Mouse (Mus musculus) lung, postnatal 4 days (tissue): ENCODE measurements around the gene Egfr.

Experiments
- DNase-seq, 2 experiments: peaks; one replicate each; pipeline ENCODE4 v3.0.0; 2021

Egfr gene

DNA sequence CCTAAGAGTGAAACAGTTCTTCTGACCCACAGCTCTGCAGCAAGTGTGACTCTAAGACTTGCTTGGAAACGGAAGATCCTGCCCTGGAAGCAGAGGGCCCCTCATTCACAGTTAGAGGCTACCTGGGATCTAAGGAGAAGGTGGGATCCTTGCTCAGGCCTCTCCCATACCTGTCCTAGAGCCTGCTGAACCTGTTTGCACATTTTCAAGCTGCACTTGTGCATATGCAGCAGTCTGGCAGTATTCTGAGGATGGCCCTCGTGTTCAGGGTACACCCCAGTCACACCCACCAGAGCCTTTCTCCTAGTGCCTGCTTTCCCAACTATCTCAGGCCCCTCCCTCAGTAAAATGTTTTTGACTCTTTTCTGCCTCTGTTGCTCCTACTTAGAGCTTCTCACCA is 29.6 kb downstream of the Egfr start:
- no peak for DNase-seq

DNA sequence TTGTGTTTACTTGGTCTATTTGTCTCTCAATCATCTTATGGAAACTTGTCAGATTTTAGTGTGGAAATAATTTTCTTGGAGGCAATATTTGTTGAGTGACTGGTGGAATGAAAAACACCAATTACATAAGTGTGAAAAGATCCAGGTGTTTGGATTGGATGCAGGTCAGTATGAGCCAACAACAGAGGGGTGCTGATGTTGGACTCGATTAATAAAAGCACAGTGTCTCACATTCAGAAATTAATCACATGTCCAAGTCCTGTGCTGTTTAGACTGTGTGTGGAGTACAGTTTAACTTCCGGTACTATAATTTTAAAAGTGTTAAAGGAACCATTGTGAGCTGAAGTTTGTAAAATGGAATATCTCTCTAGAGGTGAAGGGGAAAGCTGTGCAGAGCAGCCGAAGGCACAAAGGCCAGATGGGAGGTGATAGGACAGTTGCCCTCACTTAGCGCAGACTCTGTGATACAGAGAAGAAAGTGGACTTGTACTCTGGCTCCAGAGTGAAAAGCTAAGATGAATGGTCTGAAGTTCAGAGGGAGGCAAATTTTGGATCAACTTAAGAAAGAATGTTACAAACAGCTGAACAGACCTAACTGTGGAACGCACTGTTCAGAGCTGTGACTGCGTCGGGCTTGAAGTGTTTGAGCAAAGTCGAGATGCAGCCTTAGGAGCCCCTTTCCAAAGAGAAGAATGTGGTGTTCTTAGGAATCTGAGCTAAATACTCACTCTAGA is 32.1 kb downstream of the Egfr start:
- DNase-seq: peak; percentile 16 to 33

DNA sequence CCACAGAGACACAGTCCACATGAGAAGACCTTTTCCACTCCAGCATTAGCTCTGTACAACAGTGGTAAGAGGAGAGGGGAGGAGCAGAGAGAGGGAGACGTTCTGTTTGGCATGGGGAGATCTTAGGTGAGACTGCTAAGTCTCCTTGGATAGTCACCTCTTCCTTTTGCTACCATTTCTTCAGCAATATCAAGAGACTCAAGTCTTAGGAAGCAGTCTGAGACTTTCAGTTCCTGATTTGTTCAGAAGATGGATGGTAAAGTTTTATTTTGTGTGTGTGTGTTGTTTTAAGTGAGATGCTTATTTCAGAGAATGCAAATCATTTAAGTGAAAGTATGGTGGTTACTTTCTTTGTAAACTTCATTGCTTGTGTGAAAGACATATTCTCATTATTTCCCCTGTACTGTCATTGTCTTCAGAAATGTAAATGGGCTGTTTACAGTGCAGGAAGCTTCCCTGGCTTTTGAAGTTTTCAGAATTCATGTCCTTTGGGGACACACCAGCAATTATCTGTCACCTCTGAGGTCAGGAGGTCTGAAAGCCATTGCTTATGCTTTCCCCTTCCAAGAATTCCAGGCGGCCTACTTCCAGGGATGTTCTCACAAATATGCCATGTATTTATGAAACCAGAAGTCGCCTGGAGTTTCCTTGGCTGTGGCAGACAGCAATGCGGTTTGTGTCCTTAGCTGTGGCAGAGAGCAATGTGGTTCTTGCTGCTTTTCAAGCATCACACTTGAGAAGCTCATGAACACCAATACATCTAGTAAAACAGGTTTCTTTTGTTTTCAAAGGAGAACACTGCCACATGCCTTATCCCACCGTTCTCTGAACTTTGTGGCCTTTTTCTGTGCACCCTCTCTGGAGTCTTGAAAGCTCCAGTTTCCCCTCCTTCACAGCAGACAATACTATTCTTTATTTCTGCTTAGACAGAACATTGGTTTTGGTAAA is 40.9 kb downstream of the Egfr start:
- DNase-seq: peak; percentile 26 to 42

DNA sequence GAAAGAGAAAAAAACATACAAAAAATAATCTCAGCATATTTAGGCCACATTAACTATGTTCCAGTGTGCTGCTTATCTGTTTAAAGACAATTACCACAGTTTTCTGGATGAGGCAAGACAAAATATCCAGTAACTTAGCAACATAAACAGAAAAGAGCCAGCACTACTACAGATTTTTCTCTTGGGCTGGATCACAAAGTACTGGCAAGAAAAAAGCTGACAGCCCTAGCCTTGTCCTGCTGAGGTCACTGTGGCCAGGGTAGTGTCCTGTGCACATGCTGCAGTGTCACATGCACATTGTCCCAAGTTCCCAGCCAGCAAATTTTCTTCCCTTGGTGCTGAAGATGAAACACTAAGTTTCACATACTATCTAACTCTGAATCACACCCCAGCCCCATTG is 43.0 kb downstream of the Egfr start:
- DNase-seq: peak; percentile 14 to 41

DNA sequence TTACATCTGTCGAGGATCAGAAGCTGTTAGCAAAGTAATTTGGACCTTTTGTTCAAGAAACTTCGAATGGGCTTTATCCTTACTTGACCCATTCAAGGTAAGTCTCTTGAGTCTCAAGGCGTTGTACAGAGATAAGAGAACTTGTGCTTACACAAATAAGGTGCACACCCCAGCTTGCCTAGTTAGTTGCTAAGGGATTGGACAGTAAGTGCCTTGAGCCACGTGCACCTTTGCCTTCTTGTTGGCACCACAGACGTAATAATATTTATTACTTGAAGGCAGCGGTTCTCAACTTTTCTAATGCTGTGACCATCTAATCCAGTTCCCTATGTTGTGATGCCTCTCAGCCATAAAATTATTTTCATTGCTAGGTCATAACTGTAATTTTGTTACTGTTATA is 43.5 kb downstream of the Egfr start:
- DNase-seq: no peak

DNA sequence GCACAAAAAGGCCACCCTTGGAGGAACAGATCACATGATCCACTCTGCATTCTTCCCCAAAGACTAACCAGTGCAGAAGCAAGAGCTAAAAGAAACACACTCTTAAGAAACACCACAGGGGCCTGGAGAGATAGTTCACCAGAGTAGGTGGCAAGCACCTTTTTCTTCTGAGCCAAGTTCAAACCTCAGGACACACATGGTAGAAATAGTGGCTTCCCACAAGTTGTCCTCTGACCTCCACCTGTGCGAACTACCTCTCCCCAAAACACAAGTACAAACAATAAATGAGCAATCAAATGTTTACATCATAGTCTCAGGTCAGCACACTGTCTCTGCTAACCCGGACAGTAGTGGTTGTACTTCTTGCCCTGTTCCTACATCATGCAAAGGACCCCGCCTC is 45.5 kb downstream of the Egfr start:
- no peak for DNase-seq

DNA sequence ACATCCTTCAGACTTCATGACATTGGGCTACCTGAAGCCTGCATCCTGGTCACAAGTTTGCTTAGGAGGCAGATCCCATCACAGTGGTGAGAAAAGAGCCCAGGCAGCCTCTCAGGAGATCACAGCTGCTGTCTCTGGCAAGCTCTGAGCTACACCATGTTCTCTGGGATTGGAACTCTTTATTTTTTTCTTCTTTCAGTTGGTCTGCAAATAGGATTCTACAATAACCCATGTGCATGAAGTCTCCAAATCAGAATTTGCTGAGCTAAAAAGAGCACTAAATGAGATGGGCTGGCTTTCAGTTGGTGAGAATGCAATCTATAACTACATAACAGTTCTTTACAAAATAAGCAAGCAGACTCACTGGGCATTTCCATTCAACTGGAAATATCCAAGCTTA is 46.1 kb downstream of the Egfr start:
- DNase-seq: no peak

DNA sequence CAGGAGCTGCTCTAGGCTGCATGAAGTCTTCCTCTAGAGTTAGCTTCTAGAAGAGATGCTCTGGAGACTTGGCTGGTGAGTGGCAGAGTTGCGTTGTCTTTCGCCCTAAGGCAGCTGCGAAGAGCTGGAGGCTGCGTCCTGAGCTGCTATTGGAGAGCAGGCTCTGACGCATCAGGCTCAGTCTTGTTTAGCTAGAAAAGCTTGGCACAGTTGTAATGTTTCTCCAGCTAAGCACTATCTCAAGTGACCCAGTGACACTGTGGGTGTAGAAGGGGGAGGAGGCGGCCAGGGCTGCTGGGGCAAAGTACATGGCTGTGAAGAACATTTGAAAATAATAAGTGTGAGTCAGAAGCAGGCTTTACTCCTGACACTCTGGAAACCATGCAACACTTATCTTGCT is 48.5 kb downstream of the Egfr start:
- DNase-seq: peak; percentile 72 to 88

DNA sequence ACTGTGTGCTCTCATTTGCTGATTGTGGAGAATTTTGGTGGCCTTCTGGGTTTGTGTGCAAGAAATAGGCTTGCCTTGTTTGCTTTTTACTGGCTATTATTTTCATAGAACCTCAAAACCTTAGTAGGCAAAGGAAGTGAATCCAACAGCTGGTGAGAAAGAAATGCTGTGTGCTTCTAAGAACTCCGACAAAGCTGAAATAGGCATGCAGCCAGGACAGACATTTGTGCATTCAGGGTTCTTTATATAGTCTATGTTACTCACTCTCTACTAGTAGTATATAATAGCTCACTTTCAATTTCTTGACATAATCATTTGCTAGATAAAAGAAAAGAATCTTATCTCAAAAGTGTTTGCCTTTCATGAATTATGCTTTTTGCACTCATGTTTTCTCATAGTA is 50.7 kb downstream of the Egfr start:
- DNase-seq: no peak

DNA sequence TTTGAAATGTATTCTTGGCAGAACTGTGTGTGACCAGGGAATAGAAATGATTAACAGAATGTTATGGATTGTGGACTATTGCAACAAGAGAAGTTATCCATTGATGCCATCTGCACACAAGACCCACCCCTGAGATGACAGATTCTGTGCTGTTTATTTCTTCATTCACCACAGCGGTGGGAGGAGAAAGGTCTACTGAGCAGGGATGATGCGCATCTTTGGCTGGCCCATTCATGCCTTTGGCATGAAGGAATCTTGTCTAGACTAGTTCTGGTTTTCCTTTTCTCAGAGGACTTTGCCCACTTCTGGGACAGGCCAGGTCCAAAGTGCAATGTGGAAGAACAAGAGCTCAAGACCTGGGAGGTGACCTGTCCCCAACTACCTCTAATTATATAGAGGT is 52.0 kb downstream of the Egfr start:
- DNase-seq: no peak

DNA sequence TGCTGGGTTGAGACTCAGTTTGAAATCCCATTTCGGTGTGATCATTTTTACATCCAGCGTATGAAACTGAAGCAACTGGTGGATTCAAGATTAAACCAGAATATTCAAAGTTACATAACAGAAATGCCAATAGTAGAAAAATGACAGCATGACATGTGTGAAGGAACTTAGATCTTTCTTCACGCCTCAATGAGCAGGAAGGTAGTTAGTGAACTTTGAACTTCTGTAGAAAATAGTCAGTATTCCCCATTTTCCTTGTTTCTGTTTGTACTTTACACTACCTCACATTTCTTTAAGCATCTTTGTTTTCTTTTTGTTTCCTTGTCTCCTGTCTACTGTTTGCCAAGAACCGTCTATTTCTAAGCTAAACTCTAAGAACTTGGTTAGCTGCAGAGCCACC is 53.9 kb downstream of the Egfr start:
- no peak for DNase-seq

DNA sequence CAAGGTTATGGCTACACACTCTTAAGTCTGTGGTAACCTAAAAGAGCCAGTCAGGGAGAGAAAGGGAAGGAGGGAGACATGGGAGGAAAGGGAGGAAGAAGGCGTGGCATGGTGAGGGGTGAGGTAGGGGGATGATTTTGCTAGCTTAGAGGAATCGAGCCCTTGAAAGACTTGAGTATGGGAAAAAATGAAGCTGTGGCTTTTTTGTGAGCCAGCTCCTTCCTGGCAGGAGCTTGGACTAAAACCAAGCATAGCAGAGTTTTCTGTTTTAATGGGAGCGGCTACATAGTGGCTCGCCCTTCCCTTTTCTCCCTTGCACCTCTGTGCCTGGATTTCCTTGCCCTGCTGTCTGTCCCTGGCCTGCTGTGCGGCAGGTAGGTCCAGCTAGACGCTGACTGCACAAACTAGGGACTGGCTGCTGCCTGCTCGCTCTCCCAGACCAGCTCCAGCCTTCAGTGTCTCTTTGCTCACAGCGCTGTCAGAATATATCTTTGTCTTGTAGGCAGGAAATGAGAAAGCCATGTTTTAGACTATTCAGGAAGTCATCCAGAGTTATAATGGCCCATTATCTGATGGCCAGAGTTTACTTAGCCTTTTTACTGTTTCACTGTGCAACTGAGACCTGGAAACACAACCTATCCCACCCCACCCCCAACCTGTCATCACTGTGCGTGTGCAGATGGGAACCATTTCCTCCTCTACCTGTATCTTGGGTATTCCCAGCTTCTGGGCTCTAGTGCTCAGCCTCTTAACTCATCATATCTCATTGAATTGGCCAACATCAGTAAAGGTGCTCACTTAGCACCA is 57.4 kb downstream of the Egfr start:
- DNase-seq: no peak

DNA sequence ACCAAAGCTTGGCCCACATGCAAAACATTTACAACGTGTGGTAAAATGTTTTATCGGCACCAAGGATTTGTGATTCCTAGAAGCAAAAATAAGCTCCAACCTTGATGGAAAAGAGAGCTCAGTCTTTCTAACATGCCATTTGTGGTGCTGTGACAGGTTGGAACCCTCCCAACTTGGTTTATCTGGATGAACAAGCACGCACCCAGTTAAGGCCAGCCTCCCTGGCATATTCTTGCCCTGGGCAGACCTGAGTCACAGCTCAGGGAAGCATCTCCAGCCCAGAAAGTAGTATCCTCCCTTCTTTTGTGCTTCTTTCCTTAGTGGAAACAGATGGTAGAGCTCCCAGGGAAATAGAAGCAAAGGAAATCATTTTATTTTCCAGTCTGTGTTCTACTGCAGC is 58.1 kb downstream of the Egfr start:
- DNase-seq: no peak

DNA sequence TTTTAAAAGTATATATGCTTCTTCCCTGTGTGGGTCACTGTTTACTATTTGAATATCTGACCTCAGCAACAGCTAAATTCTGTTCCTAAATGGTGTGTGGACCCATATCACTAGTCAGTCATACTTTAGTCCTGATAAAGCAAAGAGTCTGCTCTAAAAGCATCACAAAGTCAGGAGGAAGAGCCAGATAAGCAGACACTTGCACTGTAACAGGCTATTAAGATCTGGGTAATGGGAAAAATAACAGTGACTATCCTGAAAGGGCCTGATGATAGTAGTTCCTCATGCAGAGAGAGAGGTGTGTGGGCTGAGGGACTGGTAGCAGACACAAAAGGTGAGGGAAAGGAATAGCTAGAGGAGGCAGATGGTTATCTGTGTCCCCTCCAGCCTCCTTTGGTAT is 61.3 kb downstream of the Egfr start:
- DNase-seq: no peak

DNA sequence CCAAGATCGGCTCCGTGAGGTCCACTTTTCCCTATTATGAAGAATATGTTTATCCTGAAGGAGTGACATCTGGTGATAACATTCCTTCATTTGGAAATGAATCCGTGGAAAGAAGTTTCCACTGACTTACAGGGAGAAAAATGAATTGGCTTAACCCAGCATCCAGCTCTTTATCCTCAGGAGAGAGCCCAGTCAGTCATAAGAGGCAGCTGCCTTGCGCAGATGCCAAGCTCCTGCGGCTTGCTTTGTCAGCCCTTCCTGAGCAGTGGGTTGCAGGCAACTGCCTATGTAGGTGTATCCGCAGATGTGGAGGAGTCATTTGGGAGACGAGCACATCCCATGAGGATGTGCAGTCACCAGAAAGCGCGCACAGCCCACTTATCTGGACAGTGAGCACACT is 64.4 kb downstream of the Egfr start:
- DNase-seq: no peak

DNA sequence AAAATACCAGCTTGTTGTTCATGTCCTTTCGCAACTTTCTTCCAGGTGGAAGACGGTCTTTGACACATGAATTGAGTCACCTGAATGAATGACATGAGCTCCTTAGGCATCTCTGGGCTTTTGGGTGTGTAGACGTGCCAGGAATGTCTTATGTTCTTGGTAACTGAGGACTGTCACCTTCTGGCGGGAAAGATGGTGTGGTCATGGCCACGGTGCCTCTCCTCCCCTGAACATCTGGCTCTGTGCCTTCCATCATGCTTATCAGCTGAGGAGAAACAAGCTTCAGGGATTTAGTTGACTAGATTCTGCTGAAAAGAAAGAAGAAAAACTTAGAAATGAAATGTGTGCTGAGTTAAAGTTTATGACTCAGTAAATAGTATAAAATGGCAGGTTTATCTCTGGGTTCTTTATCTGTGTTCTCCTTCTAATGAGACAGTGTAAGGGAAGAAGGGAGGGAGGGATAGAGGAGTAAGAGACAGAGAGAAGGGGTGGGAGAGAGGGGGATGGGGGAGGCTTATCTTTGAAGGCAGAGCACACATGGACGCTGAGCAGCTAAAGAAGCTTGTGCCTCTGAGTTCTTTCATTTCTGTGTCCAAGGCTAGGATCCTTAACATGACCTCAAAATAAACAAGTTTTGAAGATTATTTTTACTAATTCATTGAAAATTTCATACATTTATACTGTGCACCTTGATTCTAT is 65.5 kb downstream of the Egfr start:
- DNase-seq: no peak

DNA sequence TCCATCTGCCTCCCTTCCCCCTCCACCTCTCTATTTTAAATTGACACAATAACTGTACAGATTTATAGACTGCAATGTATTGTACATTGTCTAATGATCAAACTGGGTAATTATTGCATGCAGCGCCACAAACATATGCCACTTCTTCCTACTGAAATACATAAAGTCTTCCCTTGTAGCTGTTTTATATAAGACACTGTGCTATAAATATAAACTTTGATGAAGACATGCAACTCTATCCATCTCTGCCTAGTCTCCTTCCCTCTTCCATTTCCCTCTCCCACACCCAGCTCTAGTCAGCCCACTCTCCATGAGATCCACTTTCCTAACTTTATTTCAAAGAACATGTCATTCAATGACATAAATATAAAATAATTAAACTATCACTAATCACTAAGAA is 67.4 kb downstream of the Egfr start:
- no peak for DNase-seq

DNA sequence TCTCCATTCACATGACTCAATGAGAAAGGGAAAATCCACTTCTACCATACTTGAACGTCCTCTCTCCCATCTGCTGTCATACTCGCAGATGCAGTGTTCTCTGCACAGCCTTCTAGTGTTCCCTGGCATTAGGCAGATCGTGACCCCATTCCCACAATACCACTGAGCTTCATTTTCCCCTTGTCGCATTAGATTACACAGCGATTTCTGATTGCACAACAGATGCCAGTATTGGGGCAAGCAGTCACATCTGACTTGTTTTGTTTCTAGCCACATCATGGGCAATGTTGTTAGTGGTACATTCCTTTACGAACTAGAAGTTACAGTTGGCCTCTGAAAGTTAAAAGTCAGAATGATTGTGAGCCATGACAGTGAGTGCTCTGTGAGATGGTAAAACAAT is 68.1 kb downstream of the Egfr start:
- DNase-seq: no peak

DNA sequence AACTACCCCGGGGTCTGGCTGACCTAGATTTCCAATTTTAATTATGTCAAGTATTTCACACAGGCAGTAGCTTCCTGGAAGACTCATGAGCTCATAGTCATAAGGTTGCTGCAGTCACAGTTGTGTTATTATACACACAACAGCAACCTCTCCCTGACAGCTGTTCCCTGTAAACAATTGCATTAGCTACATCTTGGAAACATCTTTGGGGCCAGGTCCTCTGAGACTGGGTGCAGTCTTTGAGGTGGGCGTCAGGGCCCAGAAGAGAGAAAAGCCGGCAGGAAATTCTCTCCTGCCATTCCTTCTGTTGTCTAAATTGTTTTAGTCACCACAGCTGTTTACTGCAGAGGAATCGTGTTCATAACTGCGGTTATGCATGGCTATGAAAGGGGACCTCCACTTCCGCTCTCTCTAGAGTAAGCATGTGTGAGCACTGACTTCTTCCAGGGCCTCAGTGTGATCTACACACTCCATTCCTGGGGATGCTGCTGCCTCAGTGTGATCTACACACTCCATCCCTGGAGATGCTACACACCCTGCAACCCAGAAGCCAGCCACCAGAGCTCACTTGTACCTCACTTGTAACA is 69.8 kb downstream of the Egfr start:
- DNase-seq: no peak

DNA sequence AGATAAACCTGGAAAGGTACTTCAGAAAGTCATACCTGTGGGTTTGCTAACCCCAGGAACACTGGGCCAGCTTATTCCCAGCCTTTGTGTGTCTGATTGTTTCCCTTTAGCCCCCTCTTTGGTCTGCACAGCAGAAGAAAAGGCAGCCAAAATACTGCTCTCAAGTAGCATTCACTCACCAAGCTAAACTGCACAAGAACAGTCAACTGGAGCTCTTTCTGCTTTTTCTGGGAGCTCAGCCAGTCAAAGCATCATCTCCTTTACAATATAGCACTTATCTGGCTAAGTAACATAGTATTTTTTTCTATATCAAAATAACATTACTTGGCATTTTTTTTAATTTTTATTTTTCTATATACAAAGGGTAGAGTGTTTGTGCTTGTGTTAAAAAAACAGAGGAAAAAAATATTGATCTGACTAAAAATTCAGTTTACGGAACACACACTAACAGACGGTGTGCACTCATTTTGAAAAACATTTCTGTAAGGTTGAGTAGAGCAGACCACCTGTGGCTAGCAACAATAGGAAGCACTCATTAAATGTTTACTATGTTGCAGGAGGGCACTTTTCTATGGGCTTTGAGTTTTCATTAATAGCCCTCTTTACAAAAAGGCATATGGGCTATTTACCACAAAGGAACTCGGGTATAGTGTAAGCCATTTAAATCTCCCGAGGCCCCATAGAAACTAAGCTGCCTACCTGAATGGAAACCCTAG is 72.0 kb downstream of the Egfr start:
- no peak for DNase-seq

DNA sequence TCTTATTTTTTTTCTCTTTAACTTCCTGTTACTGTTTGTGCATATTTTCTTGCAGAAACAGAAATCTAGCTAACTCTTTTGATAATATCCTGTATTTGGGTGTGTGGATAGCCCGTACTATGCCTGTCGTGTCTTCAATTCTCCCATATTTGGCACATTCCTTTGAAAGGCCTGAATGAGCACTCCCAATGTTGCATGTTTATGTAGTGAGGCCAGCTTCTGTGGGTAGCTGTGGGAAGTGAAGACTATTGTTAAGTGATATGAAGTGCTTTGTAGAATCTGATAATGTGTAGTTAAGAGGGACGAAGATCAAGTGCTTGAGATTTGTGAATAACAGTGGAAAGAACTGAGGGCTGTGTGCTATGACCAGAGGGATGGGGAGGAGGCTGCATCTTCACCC is 77.5 kb downstream of the Egfr start:
- no peak for DNase-seq
